Mouse (Mus musculus): ENCODE data around the gene Rpusd2.

DNA sequence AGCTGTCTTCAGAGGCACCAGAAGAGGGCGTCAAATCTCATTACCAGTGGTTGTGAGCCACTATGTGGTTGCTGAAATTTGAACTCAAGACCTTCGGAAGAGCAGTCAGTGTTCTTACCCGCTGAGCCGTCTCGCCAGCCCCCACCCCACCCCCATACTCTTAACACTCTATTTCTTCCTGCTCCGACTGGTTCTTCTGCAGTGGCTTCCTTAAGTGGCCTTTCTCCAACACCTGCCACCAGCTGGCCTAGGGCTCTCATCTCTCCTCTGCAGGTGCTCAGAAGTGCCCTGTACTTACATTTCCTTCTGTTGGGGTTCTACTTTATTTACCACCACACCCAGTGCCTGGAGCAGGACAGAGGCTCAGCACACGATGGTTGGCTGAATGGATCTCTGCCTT lies 19.6 kb upstream of the Rpusd2 start:
- TF ChIP-seq POLR2A (IDR thresholded peaks at IDR 0.05; ENCODE audit: control insufficient read depth in 1 of 2, insufficient read depth in 1 of 2, low read depth in 1 of 2, low read length in 2 of 2, poor library complexity in 1 of 2) (no peak), ZC3H11A (IDR thresholded peaks at IDR 0.05; ENCODE audit: low read depth, low read length) (0 out of 2 replicates have a peak, but pooled peaks have one; percentile 1), CTCF (IDR thresholded peaks at IDR 0.05 in 2 of 3, conservative IDR thresholded peaks at IDR 0.05 in 1 of 3; ENCODE audit: control insufficient read depth in 1 of 3, insufficient read depth in 1 of 3, low read depth in 2 of 3, low read length in 3 of 3, poor library complexity in 1 of 3, severe bottlenecking in 1 of 3) (peak in 2 of 3 experiments; percentile 29 to 37; a peak in 4 of 6 replicates), NRF1 (IDR thresholded peaks at IDR 0.05; ENCODE audit: insufficient read depth, low read depth, low read length, poor library complexity, severe bottlenecking) (no peak), GATA1 (IDR thresholded peaks at IDR 0.05; ENCODE audit: low read depth, low read length) (no peak), JUND (IDR thresholded peaks at IDR 0.05; ENCODE audit: low read depth, low read length) (no peak), ETS1 (IDR thresholded peaks at IDR 0.05; ENCODE audit: low read depth, low read length) (no peak), USF1 (IDR thresholded peaks at IDR 0.05; ENCODE audit: low read depth, low read length) (no peak), CHD2 (IDR thresholded peaks at IDR 0.05; ENCODE audit: low read length) (no peak)

All from MEL (cell line).